In genomic region chr17:11724135-11724534, GRCm38 (mm10) we compare ENCODE assay signal across 13 mouse cellular contexts.
"Had no signal": no experiment of that assay in that cellular context is flagged by ENCODE, and none has a peak within 500 bp of the region (broad histone marks: within the 10 kb centered on the region; RNA-seq: fewer than 3 reads in every experiment).

No protein-coding gene starts in this region.

- ATAC-seq: liver, postnatal 0 days; midbrain, embryonic 16.5 days had no signal

- H3K27ac ChIP-seq: kidney, embryonic 15.5 days; limb, embryonic 12.5 days; liver, embryonic 13.5 days; midbrain, embryonic 12.5 days had no signal

- DNase-seq: kidney, adult 2 months; kidney, postnatal 14 days; layer of hippocampus, adult 9-11 months; layer of hippocampus, postnatal 36 days; liver; liver, embryonic 13.5 days; liver, postnatal 0 days; right cerebral cortex, adult 18-20 months; right cerebral cortex, postnatal 25 days had no signal

- H3K27me3 ChIP-seq: kidney, embryonic 15.5 days; limb, embryonic 12.5 days; liver, embryonic 13.5 days; midbrain, embryonic 12.5 days had no signal

- H3K4me2 ChIP-seq: kidney, embryonic 15.5 days; limb, embryonic 12.5 days; liver, embryonic 13.5 days; midbrain, embryonic 12.5 days had no signal

- H3K36me3 ChIP-seq: kidney, embryonic 15.5 days; limb, embryonic 12.5 days; liver, embryonic 13.5 days; midbrain, embryonic 12.5 days had no signal

- H3K4me1 ChIP-seq: kidney, embryonic 15.5 days; liver, embryonic 13.5 days had no signal

- H3K9ac ChIP-seq: kidney, embryonic 15.5 days; limb, embryonic 12.5 days; liver, embryonic 13.5 days; liver, postnatal 0 days; midbrain, embryonic 12.5 days had no signal

- H3K9me3 ChIP-seq: kidney, embryonic 15.5 days; limb, embryonic 12.5 days; liver, embryonic 13.5 days; midbrain, embryonic 12.5 days had no signal

- H3K4me3 ChIP-seq: kidney, embryonic 15.5 days; limb, embryonic 12.5 days; liver, embryonic 13.5 days; midbrain, embryonic 12.5 days had no signal
